Mouse (Mus musculus): ENCODE measurements around the gene Wdr44.

The Wdr44 gene

GRCm38 (mm10) chrX:23840921-23841320 lies 148.1 kb downstream of the Wdr44 start:
- no peak for DNase-seq (ENCODE audit: low spot score)

All from testis, postnatal 14 days (tissue).